Mouse (Mus musculus): Measurements from ENCODE around the gene Tlx3. TPM values are rescaled to one million over a fixed set of nuclear protein-coding genes. Genes with fewer than 3 reads are reported as not detected.

The Tlx3 gene
- total and polyA plus RNA-seq, 2 experiments from 2014 or later = not detected

DNA sequence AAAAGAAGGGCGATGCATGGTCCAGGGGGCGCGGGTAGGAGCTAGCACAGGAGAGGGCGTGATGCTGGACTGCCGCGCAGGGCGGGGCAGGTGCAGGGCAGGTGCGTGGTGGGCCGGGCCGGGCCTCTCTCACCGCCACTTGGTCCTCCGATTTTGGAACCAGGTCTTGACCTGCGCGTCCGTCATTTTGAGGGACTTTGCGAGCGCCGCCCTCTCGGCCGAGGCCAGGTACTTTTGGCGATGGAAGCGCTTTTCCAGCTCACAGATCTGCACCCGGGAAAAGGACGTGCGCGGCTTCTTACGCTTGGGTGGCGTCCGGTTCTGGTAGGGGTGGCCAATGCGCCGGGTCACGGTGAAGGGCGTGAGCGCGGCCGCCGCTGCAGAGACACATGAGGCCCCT lies 1.1 kb downstream of the Tlx3 start:
- Histone ChIP-seq H3K4me3 (ENCODE audit: low read depth, low read length) (no peak overlapping the region), H3K4me1 (ENCODE audit: insufficient read depth) (no peaks in the 10 kb centered on the region; the same call in 1 of the 2 replicates), H3K4me2 (ENCODE audit: low read depth) (no peak overlapping the region), H3K9ac (no peak overlapping the region), H3K36me3 (ENCODE audit: insufficient read depth) (no peaks in the 10 kb centered on the region), H3K27me3 (ENCODE audit: insufficient read depth, low read length) (peaks cover 73% of the 10 kb centered on the region), H3K27ac (ENCODE audit: low read depth, low read length) (no peak overlapping the region), H3K9me3 (ENCODE audit: low read length) (no peaks in the 10 kb centered on the region)
- ATAC-seq = no peak
- no peak for DNase-seq
- 1% methylated on average over 37 of the region's 37 CpGs for WGBS
- TF ChIP-seq CTCF (IDR thresholded peaks at IDR 0.05; ENCODE audit: low read depth) = peak; percentile 29; the same call in 1 of the 2 replicates

DNA sequence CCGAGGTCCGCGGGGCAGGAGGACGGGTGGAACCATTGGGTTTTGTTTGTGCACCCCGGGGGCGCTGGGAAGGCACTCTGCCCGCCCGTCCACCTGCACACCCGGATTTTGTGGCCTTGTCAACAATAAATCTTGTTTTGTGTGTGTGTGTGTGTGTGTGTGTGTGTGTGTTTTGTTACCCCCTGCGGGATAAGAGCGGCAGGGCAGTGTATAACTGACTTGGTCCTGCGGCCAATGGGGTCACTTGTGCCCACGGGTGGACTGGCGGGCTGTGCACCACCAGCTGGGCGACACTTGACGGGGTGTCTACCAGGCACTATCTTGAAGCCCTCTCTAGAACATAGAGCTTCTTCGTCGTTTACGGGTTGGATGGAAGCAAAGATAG lies 1.8 kb downstream of the Tlx3 start:
- ATAC-seq (no peak), DNase-seq (peak; percentile 32)
- H3K36me3 ChIP-seq (ENCODE audit: insufficient read depth) = no peaks in the 10 kb centered on the region
- TF ChIP-seq CTCF (IDR thresholded peaks at IDR 0.05; ENCODE audit: low read depth) = no peak
- no peaks in the 10 kb centered on the region for H3K9me3 ChIP-seq (ENCODE audit: low read length)
- H3K27ac ChIP-seq (ENCODE audit: low read depth, low read length) = no peak overlapping the region
- 2% methylated on average over 19 of the region's 19 CpGs for WGBS
- H3K27me3 ChIP-seq (ENCODE audit: insufficient read depth, low read length) = peaks cover 73% of the 10 kb centered on the region
- H3K4me3 ChIP-seq (ENCODE audit: low read depth, low read length) = no peak overlapping the region
- H3K4me1 ChIP-seq (ENCODE audit: insufficient read depth) = no peaks in the 10 kb centered on the region; the same call in 1 of the 2 replicates
- H3K4me2 ChIP-seq (ENCODE audit: low read depth) = peak overlapping the region; percentile 6; the same call in 1 of the 2 replicates
- H3K9ac ChIP-seq = no peak overlapping the region

DNA sequence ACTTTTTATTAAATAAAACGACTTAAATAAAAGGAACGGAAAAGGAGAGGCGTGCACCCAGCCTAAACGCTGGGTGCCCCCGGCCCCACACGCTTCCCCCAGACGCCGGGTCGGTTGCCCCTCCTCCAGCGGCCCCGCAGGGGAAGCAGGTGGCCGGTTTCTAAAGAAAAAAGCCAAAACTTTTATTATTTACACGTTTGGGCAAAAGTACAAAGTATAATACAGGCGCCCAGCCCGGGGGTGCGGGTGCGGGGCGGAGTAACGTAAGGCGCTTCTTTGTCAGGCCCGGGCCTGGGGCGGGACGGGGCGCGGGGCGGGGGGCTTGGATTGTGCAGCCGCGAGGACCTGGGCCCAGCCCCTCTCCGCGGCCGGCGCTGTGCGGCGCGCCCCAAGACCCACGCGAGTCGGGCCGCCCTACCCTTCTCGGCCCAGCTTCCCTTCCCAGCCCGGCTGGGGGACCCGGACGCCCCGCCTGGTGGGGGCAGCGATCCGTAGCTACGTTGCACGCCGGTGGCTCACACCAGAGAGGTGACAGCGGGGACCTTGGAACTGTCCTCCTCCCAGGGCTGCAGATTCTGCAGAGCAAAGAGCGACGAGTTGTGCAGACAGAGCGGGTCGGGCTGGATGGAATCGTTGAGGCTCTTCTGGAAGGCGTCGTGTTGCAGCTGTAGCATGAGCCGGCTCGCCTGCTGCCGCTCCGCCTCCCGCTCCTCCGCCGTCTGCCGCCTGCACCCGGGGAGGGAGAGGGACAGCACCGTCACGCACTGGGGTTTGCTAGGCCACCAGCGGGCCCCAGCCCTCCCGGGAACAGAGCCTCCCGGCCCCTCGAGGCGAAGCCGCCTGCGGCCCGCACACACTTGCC lies 2.4 kb downstream of the Tlx3 start:
- peak overlapping the region; percentile 6; the same call in 1 of the 2 replicates for H3K4me2 ChIP-seq (ENCODE audit: low read depth)
- H3K9me3 ChIP-seq (ENCODE audit: low read length) = no peaks in the 10 kb centered on the region
- H3K36me3 ChIP-seq (ENCODE audit: insufficient read depth) = no peaks in the 10 kb centered on the region
- WGBS = 2% methylated on average over 74 of the region's 76 CpGs
- H3K27me3 ChIP-seq (ENCODE audit: insufficient read depth, low read length) = peaks cover 73% of the 10 kb centered on the region
- no peak overlapping the region for H3K27ac ChIP-seq (ENCODE audit: low read depth, low read length)
- ATAC-seq (peak; percentile 56), DNase-seq (peak; percentile 64)
- no peaks in the 10 kb centered on the region; the same call in 1 of the 2 replicates for H3K4me1 ChIP-seq (ENCODE audit: insufficient read depth)
- H3K4me3 ChIP-seq (ENCODE audit: low read depth, low read length) = peak overlapping the region; percentile 5; the same call in 1 of the 2 replicates
- no peak overlapping the region; the same call in 1 of the 2 replicates for H3K9ac ChIP-seq
- no peak for TF ChIP-seq CTCF (IDR thresholded peaks at IDR 0.05; ENCODE audit: low read depth)

DNA sequence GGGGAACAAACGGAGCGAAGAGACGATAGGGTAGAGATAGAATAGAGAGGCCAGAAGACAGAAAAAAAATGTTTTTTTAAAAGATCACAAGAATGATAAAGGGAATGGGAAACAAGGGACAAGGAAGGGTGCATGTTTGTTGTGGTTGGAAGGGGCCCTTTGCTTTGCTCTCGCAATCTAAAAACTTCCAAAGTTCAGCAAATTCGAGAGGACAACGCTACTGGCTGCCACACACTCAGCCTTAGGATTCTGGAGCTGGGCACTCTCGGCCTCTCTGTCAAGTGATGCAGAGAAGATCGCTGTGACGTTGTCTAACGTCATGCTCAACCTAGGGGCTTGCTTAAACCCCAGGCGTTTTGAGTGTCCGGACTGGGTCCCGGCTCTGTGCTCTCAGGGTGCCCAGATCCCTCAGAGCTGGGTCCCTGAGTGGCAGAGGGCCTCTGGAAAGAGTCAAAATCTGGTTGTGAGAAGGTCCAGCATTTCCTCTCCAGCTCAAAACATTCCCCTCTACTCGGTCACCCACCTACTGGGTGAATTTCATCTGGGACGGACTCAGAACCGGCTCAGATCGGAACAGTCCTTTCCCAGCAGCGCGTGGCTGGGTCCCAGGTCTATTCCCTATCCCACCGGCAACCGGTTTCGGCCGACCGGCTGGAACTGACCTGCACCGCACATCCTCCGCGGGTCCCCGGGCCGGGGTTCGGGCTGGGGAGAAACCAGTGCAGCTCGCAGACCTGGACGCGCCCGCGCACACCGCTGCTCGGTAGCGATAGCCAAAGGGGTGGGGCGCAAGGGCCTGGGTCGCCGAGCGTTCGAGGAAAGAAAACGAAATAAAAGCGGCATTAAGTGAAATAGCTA lies 3.3 kb downstream of the Tlx3 start:
- DNase-seq = peak; percentile 54
- no peak overlapping the region for H3K9ac ChIP-seq
- peaks cover 74% of the 10 kb centered on the region for H3K27me3 ChIP-seq (ENCODE audit: insufficient read depth, low read length)
- no peak for TF ChIP-seq CTCF (IDR thresholded peaks at IDR 0.05; ENCODE audit: low read depth)
- 4% methylated on average over 45 of the region's 45 CpGs for WGBS
- no peak overlapping the region for H3K27ac ChIP-seq (ENCODE audit: low read depth, low read length)
- H3K4me2 ChIP-seq (ENCODE audit: low read depth) = no peak overlapping the region; the same call in 1 of the 2 replicates
- H3K36me3 ChIP-seq (ENCODE audit: insufficient read depth) = no peaks in the 10 kb centered on the region
- no peak for ATAC-seq
- H3K4me3 ChIP-seq (ENCODE audit: low read depth, low read length) = no peak overlapping the region
- no peaks in the 10 kb centered on the region; the same call in 1 of the 2 replicates for H3K4me1 ChIP-seq (ENCODE audit: insufficient read depth)
- H3K9me3 ChIP-seq (ENCODE audit: low read length) = no peaks in the 10 kb centered on the region

DNA sequence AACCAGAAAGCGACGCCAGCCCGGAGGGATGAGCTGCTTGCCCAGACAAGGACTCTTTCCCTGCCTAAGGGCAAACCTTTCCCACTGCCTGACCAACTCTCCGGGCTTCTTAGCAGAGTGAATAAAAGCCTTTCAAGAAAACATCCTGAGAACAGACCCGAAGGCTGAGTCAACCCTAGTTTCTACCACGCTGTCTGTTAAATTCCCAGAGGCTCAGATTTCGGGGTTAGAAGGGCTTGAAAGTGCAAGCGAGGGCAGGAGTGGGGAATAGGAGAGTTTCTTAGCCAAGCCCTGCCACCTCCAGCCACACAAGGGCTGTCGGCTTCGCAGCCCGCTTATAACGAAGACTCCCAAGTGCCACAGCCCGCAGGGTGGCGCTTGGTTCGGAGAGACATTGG lies 4.3 kb downstream of the Tlx3 start:
- peaks cover 76% of the 10 kb centered on the region for H3K27me3 ChIP-seq (ENCODE audit: insufficient read depth, low read length)
- no peaks in the 10 kb centered on the region for H3K36me3 ChIP-seq (ENCODE audit: insufficient read depth)
- 3% methylated on average over 15 of the region's 15 CpGs for WGBS
- H3K27ac ChIP-seq (ENCODE audit: low read depth, low read length) = no peak overlapping the region
- no peak overlapping the region for H3K4me2 ChIP-seq (ENCODE audit: low read depth)
- TF ChIP-seq CTCF (IDR thresholded peaks at IDR 0.05; ENCODE audit: low read depth) = no peak
- H3K4me1 ChIP-seq (ENCODE audit: insufficient read depth) = no peaks in the 10 kb centered on the region; the same call in 1 of the 2 replicates
- no peaks in the 10 kb centered on the region for H3K9me3 ChIP-seq (ENCODE audit: low read length)
- H3K9ac ChIP-seq = no peak overlapping the region
- no peak overlapping the region for H3K4me3 ChIP-seq (ENCODE audit: low read depth, low read length)
- peak; percentile 41 for DNase-seq
- no peak for ATAC-seq

DNA sequence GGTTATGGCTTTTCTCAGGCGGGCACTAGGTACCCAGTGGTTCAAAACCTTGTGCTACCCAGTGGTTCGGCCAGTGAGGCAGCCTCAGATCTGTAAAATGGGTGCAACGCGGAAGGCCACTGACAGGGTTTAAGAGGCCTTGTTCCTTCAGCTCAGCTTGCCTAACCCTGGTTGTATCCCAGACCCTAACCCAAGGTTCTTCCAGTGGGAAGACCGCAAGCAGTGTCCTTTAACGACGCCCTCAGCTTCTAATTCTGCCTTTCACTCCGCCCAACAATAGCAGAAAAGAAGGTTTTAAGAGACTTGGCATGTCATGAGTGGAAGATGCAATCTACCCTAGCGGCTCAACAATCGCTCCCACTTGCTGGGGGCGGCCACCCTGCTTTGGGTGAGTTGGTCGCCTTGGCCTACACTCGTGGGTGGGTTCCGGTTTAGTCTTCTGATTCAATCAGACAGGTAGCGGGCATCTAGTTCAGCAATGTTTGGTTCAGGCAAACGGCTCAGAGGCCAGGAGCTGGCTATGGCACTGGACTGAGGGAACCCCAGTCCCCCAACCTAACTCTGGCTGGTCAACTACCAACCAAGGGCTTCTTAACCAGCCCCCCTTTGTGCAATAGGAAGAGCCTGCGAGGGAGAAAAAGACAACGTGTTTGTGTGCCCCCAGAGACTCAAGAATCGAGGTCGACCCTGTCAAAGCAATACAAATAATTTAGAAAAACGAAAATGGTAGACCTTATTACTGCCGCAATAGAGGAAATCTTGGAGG lies 4.9 kb downstream of the Tlx3 start:
- Histone ChIP-seq H3K9ac (no peak overlapping the region), H3K4me3 (ENCODE audit: low read depth, low read length) (no peak overlapping the region), H3K4me1 (ENCODE audit: insufficient read depth) (no peaks in the 10 kb centered on the region; the same call in 1 of the 2 replicates), H3K9me3 (ENCODE audit: low read length) (no peaks in the 10 kb centered on the region), H3K27me3 (ENCODE audit: insufficient read depth, low read length) (peaks cover 82% of the 10 kb centered on the region), H3K27ac (ENCODE audit: low read depth, low read length) (no peak overlapping the region), H3K36me3 (ENCODE audit: insufficient read depth) (no peaks in the 10 kb centered on the region), H3K4me2 (ENCODE audit: low read depth) (no peak overlapping the region)
- no peak for ATAC-seq
- 12% methylated on average over 22 of the region's 22 CpGs for WGBS
- DNase-seq = no peak
- no peak for TF ChIP-seq CTCF (IDR thresholded peaks at IDR 0.05; ENCODE audit: low read depth)

Measured in forebrain, postnatal 0 days (tissue).